Mouse (Mus musculus) ES-Bruce4 (cell line): Measurements from ENCODE around the gene C530025M09Rik.

Experiments
- CTCF ChIP-seq: IDR thresholded peaks from one replicate; pipeline ENCODE4 v1.8.1; 2011; ENCODE audit warnings: low read depth, low read length
- EP300 ChIP-seq: IDR thresholded peaks from 2 replicates; pipeline ENCODE4 v1.6.1; 2011; ENCODE audit warnings: low read depth, low read length; ENCODE audit not compliant: insufficient read depth
- POLR2A ChIP-seq: IDR thresholded peaks from one replicate; pipeline ENCODE4 v1.8.1; 2011; ENCODE audit warnings: low read length; ENCODE audit not compliant: insufficient read depth

DNA sequence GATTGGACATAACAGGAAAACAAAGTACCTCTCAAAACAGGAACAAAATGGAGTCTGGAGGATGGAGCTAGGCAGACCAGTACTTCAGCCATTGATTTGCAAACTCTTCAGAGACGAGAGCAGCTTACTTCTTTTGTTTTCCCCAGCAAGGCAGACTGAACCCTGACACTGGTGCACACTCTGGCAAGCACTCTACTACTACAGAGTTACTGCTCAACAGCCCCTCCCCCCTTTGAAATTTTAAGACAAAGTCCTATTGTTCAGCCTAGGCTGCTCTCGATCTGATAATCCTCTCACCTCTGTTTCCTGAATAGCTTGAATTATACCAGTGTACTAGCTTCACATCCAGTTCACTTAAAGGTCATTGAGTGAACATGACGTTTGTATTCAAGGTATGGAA, 32.4 kb downstream of the C530025M09Rik start:
- TF ChIP-seq POLR2A (no peak), CTCF (no peak), EP300 (peak; percentile 68)
